Mouse (Mus musculus) kidney, adult 2 months (tissue): ENCODE data around the gene Prmt3.

Experiments used
- CTCF ChIP-seq: fragments of 200-500 bp; conservative IDR thresholded peaks from 2 replicates; pipeline ENCODE4 v1.5.1; 2011; ENCODE audit warnings: low read depth, mild to moderate bottlenecking, control low read depth, low read length, moderate library complexity, mixed read lengths; ENCODE audit not compliant: insufficient read depth, insufficient read length
- POLR2A ChIP-seq: fragments of 200-500 bp; IDR thresholded peaks from one replicate; pipeline ENCODE4 v1.6.1; 2011; ENCODE audit warnings: low read depth, low read length, control low read depth

DNA sequence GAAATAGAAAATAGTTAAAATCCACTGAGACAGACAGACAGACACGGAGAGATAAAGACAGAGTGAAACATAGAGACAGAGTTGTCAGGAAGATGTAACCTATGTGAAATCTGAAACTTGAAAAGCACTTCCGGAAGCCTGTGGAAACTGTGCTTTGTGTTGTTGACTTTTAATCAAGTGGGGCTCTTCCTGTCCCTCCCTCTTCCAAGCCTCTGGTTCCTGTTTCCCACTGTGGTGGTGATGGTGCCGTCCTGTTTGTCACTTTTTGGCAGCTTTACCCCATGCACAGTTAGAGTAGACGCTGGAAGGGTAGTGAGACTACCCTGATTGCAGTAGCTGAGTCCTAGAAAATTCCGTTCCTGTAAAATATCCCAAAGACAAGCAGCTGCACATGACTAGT lies 36.7 kb upstream of the Prmt3 start:
- TF ChIP-seq POLR2A = no peak
- TF ChIP-seq CTCF = no peak
